Mouse (Mus musculus) heart, embryonic 16.5 days (tissue): ENCODE results near the gene Ctnna3. TPM values are rescaled to one million over a fixed set of nuclear protein-coding genes. Genes with fewer than 3 reads are reported as not detected.
"Not testable (repeated sequence)": the region's sequence is repeated elsewhere in the genome, so short reads cannot be mapped to it uniquely, and the experiment has no call there.

Experiments
- ATAC-seq: fragments of 200-750 bp; cut with Nextera tagmentation; replicated peaks from 2 replicates; pipeline ENCODE4 v1.8.0; 2017; ENCODE audit warnings: moderate number of reproducible peaks; ENCODE audit not compliant: insufficient read depth, low FRiP score; ENCODE audit errors: extremely low read depth
- H3K27ac ChIP-seq: fragments of 300-500 bp; sonication (generic); 2 replicates; pipeline ENCODE4 v1.5.1; 2014; ENCODE audit warnings: mild to moderate bottlenecking, low read length, control low read depth, moderate library complexity
- H3K27me3 ChIP-seq: fragments of 300-500 bp; sonication (generic); 2 replicates; pipeline ENCODE4 v1.6.1; 2014; ENCODE audit warnings: low read length, mixed read lengths; ENCODE audit not compliant: control insufficient read depth, insufficient read depth
- H3K36me3 ChIP-seq: fragments of 300-500 bp; sonication (generic); 2 replicates; pipeline ENCODE4 v1.6.1; 2014; ENCODE audit not compliant: control insufficient read depth, insufficient read depth
- H3K4me1 ChIP-seq: fragments of 300-500 bp; sonication (generic); 2 replicates; pipeline ENCODE4 v1.6.1; 2014; ENCODE audit warnings: low read length, mixed read lengths; ENCODE audit not compliant: control insufficient read depth, insufficient read depth
- H3K4me2 ChIP-seq: fragments of 300-500 bp; sonication (generic); 2 replicates; pipeline ENCODE4 v1.6.1; 2014; ENCODE audit warnings: low read depth, mild to moderate bottlenecking, control low read depth, low read length
- H3K4me3 ChIP-seq: fragments of 300-500 bp; sonication (generic); 2 replicates; pipeline ENCODE4 v1.5.1; 2014; ENCODE audit warnings: mild to moderate bottlenecking, control low read depth, low read length
- H3K9ac ChIP-seq: fragments of 300-500 bp; sonication (generic); 2 replicates; pipeline ENCODE4 v1.6.1; 2014; ENCODE audit warnings: low read length, control low read depth
- H3K9me3 ChIP-seq: fragments of 300-500 bp; sonication (generic); replicated peaks from 2 replicates; pipeline ENCODE4 v1.6.1; 2016; ENCODE audit warnings: low read length; ENCODE audit not compliant: control insufficient read depth
- WGBS: fragments of 180-500 bp; shearing (Covaris S2); extraction: QIAGEN DNeasy Blood & Tissue Kit; methylation state at CpG from one replicate; pipeline ENCODE4 v1.1.7; 2014; 5-methylcytosine and 5-hydroxymethylcytosine counted together
- polyA plus RNA-seq: library from polyadenylated mRNA; unstranded; fragments of >200 nt; fragmentation: Nextera tagmentation; extraction: Ambion mirVana; gene quantifications from 2 replicates; pipeline ENCODE4 v1.2.1, GENCODE M21; 2015

The Ctnna3 gene
- polyA plus RNA-seq, 1 experiment from 2014 or later: 27.6 TPM

- no peaks in the 10 kb centered on the region for H3K9me3 ChIP-seq
- ATAC-seq: no peak
Observed at GRCm38 (mm10) chr10:63402731-63403504, 27.0 kb upstream of the Ctnna3 start.

GRCm38 (mm10) chr10:63403636-63404035 is 26.3 kb upstream of the Ctnna3 start:
- Histone ChIP-seq H3K9ac (no peak overlapping the region), H3K36me3 (peaks cover 2% of the 10 kb centered on the region; the same call in 1 of the 2 replicates), H3K4me3 (no peak overlapping the region), H3K9me3 (no peaks in the 10 kb centered on the region), H3K4me2 (no peak overlapping the region), H3K27me3 (no peaks in the 10 kb centered on the region), H3K27ac (no peak overlapping the region), H3K4me1 (no peaks in the 10 kb centered on the region)
- WGBS: 85% methylated on average over 2 of the region's 2 CpGs
- no peak for ATAC-seq

More at GRCm38 (mm10) chr10:63402731-63403504, 27.0 kb upstream of the Ctnna3 start:
- no peak overlapping the region for H3K4me2 ChIP-seq
- H3K27me3 ChIP-seq: no peaks in the 10 kb centered on the region
- no peaks in the 10 kb centered on the region for H3K4me1 ChIP-seq
- no peak overlapping the region for H3K9ac ChIP-seq
- no peak overlapping the region for H3K4me3 ChIP-seq
- H3K36me3 ChIP-seq: peaks cover 2% of the 10 kb centered on the region; the same call in 1 of the 2 replicates
- WGBS: 84% methylated on average over 5 of the region's 5 CpGs
- H3K27ac ChIP-seq: no peak overlapping the region

- WGBS: 71% methylated on average over 16 of the region's 16 CpGs
- Histone ChIP-seq H3K4me3 (no peak overlapping the region), H3K4me1 (no peaks in the 10 kb centered on the region), H3K9me3 (no peaks in the 10 kb centered on the region), H3K27me3 (no peaks in the 10 kb centered on the region), H3K9ac (no peak overlapping the region), H3K27ac (no peak overlapping the region), H3K4me2 (no peak overlapping the region), H3K36me3 (no peaks in the 10 kb centered on the region)
- ATAC-seq: no peak
Observed at GRCm38 (mm10) chr10:63410162-63410956, 19.5 kb upstream of the Ctnna3 start.

- H3K36me3 ChIP-seq, H3K9ac ChIP-seq, ATAC-seq, H3K4me3 ChIP-seq, H3K4me2 ChIP-seq, H3K4me1 ChIP-seq, H3K27ac ChIP-seq, H3K9me3 ChIP-seq, H3K27me3 ChIP-seq: not testable (repeated sequence)
- 80% methylated on average over 6 of the region's 7 CpGs for WGBS
Observed at GRCm38 (mm10) chr10:63411674-63412073, 18.2 kb upstream of the Ctnna3 start.

- Histone ChIP-seq H3K4me2 (no peak overlapping the region), H3K27ac (no peak overlapping the region), H3K9ac (no peak overlapping the region), H3K36me3 (no peaks in the 10 kb centered on the region), H3K4me1 (no peaks in the 10 kb centered on the region), H3K4me3 (no peak overlapping the region), H3K27me3 (no peaks in the 10 kb centered on the region), H3K9me3 (no peaks in the 10 kb centered on the region)
- ATAC-seq: no peak
- WGBS: 84% methylated on average over 17 of the region's 17 CpGs
Observed at GRCm38 (mm10) chr10:63412756-63413155, 17.1 kb upstream of the Ctnna3 start.

GRCm38 (mm10) chr10:63415287-63415686 is 14.6 kb upstream of the Ctnna3 start:
- 65% methylated on average over 7 of the region's 7 CpGs for WGBS
- Histone ChIP-seq H3K4me1 (no peaks in the 10 kb centered on the region), H3K9me3 (no peaks in the 10 kb centered on the region), H3K27me3 (no peaks in the 10 kb centered on the region), H3K4me2 (no peak overlapping the region), H3K4me3 (no peak overlapping the region), H3K27ac (no peak overlapping the region), H3K36me3 (no peaks in the 10 kb centered on the region), H3K9ac (no peak overlapping the region)
- no peak for ATAC-seq

- Histone ChIP-seq H3K9ac (no peak overlapping the region), H3K4me3 (peak overlapping the region; percentile 16), H3K9me3 (no peaks in the 10 kb centered on the region), H3K4me1 (no peaks in the 10 kb centered on the region), H3K27me3 (no peaks in the 10 kb centered on the region), H3K4me2 (peak overlapping the region; percentile 29; the same call in 1 of the 2 replicates), H3K27ac (no peak overlapping the region), H3K36me3 (no peaks in the 10 kb centered on the region)
- WGBS: 47% methylated on average over 7 of the region's 7 CpGs
- ATAC-seq: no peak
Observed at GRCm38 (mm10) chr10:63415850-63416249, 14.0 kb upstream of the Ctnna3 start.

GRCm38 (mm10) chr10:63417061-63417460 is 12.8 kb upstream of the Ctnna3 start:
- ATAC-seq: no peak
- WGBS: 33% methylated on average over 5 of the region's 5 CpGs

More at GRCm38 (mm10) chr10:63417061-63417460, 12.8 kb upstream of the Ctnna3 start:
- Histone ChIP-seq H3K36me3 (no peaks in the 10 kb centered on the region), H3K9me3 (no peaks in the 10 kb centered on the region), H3K9ac (no peak overlapping the region), H3K4me1 (no peaks in the 10 kb centered on the region), H3K4me3 (no peak overlapping the region), H3K27ac (no peak overlapping the region), H3K27me3 (no peaks in the 10 kb centered on the region), H3K4me2 (no peak overlapping the region)
